Mouse (Mus musculus): Measurements from ENCODE around the gene Caln1.

Gene Caln1

DNA sequence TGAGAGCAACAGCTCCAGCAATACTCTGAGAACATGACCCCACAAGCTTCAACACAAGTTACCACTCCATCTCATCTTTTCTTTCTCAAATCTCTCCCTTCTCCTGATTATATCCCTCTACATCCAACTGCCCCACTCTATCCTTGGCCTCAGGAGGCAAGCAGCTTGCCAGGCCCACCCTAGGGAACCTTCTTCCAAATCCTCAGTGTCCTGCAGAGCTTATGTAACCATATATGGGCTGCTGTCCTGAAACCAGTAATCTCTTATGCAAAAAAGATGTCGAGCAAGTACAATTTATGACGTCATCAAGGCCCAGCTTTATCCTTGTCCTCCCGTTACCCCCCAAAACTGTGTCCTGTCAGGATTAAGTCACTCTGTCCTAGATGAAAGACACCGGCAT lies 333.1 kb downstream of the Caln1 start:
- DNase-seq: no peak

DNA sequence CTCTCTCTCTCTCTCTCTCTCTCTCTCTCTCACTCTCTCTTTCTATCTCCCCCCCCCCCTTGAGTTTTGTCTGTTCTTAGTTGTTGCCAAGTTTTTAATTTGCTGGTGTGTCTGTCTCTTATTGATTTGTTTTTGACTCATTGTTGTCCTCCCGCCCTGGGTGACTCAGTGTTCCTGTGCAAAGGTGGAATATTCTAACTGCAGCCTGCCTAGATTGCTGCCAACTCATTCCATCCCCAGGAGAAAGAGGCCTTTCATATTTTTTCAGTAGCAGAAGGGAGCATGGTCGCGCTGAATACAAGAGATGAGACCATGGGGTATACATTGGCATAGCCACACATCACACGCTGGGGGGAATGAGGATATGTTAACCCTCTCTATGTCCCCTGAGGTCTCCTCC lies 335.6 kb downstream of the Caln1 start:
- no peak for DNase-seq

DNA sequence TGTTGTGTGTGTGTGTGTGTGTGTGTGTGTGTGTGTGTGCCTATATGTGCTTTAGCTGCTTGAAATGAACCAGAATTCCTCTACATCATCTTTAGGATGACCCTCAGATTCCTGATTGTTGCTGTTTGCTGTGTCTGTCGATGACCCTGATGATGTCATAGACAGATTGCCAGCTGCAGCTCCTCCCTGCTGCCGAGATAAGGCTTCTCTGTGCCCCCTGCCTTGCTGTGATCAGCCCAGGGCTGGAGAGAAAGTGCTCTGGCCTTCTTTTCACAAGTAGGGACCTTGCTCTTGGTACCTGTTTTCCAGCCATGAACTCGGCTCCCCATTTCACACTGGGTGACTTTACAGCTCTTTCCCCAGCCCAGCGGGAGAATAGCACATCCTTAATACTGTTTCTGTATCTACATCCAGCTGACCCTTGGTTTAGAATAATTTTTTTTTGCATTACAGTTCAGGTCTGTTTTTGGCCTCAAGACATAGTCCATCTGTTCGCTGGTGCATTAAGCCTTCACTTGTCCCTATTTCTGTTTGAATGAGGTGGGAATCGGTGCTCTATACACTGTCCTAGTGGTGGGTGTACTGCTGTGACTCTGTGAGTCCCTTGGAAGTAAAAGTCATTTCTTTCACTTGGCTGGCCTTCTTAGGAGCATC lies 337.1 kb downstream of the Caln1 start:
- DNase-seq: no peak

DNA sequence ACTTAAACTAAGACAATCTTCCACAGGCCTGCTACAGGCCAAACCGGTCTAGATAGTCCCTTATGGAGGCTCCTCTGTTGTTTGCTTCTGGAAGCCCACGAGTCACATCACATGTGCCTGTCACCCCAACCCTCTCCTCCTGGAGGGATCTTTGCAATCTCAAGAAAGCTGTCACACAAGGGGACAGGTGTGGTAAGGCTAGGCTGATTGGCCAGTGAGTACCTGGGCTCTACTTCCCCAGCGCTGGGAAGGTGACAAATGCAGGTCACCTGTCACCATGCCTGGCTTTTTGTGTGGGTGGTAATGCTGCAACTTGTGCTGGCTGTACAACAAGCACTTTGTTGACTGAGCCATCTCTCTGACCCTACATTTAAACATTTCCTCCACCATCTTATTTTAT lies 338.5 kb downstream of the Caln1 start:
- no peak for DNase-seq

DNA sequence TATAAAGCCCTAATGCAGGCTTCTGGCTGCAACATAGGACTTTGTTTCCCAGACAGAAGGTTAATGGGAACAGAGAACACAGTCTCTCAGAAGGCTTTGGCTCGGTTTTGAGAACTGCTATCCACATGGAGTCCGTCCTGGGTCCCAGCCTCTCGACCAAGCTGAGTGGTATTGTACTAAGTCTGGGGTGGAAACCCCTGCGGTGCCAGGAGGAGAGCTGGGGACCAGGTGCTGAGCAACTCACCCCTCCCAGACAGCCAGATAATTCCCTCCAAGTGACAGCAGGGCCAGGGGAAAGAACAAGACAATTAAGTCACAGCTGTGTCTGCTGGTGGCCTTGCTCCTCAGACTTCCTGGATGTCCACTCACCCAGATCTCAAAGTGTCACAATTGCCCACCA lies 339.4 kb downstream of the Caln1 start:
- DNase-seq: no peak

DNA sequence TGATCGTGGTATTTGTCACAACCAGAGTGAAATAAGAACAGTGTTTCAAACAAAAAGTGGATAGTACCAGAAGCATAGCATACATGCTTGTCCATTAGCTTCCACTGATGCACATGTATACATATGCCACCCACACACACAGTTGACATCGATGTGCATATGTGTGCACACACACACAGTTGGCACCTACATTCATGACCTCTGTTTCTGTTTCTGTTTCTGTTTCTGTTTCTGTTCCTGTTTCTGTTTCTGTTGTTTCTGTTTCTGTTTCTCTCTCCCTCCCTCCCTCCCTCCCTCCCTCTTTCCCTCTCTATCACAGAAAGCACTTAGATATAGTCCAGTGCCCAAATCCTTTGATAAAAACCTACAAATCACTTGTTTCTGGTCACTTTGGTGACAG lies 342.4 kb downstream of the Caln1 start:
- DNase-seq: no peak

DNA sequence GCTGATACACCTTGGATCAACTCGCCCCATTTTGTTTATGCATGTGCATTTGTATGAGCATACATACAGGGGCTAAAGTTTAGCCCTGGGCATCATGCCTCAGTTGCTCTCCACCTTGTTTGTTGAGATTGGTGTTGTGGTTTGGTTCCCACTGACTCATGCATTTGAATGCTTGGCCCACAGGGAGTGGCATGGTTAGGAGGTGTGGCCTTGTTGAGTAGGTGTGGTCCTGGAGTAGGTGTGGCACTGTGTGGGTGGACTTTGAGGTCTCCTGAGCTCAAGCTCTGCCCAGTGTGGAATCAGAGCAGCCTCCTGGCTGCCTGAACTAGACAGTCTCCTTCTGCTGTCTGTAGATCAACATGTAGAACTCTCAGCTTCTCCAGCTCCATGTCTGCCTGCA lies 343.0 kb downstream of the Caln1 start:
- DNase-seq: no peak

DNA sequence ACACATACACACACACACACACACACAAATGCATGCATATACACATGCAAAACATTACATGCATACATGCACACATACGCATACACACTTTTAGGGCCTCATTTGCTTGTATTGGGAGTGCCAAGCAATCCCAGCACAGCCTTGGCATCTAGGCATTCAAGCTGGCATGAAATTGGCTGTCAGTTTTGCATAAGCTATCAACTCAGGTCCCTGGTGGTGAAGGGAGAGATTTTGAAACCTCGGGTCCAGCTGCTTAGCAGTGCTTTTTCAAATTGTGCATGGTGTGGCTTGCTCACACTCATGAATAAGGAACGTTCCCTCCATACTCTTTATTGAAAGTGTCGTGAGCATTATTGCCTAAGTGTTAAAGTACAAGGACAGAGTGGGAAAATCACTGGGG lies 345.9 kb downstream of the Caln1 start:
- no peak for DNase-seq

DNA sequence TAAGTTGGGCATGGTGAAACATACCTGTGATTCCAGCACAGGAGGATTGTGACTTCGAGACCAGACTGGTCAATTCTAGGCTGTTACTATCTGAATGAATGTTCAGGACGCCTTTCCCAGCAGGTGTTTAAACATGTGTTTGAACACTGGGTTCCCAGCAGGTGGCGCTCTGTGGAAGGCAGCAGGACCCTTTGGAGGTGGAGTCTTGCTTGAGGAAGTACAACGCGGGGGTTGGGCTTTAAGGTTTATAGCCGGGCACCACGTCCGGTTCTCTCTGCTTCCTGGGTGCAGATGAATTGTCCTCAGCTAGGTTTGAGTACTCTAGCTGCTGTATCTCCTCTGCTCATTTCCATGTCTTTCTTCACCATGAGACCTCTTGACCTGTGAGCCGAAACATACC lies 349.1 kb downstream of the Caln1 start:
- DNase-seq: no peak

DNA sequence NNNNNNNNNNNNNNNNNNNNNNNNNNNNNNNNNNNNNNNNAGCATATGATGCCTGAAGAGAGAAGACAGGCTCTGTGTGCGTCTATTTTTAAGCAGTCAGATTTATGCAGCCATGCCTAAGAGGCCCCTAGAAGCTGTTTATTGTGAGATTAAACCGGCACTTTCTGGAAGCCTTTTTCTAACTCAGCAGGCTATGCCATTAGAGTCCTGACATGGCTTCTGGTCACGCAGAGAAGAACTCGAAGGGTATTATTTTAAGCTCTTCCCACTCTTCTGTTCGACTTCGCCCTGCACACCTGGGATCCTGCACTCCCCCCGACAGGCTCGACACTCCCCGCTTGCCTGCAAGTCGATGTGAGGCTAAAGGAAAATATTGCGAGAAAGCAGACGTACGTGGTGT lies 372.9 kb downstream of the Caln1 start:
- DNase-seq: no peak

DNA sequence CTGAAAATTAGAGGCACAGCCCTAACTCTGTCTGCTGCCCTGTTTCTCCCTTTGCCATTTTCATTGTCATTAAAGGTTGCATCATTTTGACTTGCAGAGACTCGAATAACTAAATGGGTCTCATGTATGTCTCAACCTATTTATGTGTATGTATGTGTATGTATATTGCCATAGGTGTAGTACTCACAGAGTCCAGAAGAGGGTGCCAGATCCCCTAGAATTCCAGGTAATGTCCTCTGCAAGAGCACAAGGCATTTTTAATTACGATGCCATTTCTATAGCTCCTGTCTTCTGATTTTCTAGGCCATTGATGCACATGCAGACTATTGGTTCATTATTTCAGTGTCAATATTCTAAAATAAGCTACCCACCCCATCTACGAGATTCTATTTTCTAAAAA lies 388.3 kb downstream of the Caln1 start:
- no peak for DNase-seq

DNA sequence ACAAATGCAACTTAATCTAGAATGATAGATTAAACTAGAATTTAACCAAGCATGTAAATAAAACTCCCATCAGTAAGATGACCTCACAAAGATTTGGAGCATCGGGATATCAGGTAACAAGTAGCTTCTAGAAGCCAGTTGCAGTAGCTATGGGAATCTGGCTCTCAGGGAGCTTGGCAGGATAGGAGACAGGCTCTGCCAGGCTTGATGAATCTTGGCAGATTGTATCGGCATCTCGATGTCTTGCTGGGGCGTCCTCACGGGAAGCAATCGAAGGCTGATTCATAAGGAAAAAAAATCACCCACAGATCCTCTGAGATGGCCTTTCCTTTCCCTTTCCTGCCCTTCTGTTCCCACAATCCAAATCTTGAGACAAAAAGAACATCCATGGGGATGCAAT lies 396.5 kb downstream of the Caln1 start:
- DNase-seq: no peak

DNA sequence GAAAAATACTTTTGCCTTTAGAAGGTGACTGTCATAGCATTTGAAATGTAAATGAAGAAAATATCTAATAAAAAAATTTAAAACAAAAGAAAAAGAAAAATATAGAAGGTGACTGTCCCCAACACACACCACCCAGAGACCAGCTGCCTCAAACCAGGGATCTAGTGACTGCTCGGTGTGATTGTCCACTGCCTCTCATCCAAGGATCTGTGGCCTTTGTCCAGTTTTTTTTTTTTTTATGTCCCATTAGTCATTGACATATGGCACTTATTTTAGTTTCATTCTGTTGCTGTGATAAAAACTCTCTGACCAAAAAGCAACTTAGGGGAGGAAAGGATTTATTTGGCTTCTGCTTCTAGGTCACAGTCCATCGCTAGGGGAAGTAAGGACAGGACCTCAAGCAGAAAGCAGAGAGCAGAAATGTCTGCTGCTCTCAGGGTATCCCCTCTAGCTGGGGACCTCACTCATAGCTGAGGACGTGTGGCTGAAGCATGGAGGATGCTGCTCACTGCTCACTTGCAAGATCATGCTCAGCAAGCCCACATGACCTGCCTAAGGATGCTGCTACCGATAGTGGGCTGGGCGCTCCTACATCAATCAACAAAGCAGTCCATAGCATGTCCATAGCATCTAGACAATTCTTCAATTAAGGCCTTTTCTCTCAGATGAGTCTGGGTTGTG lies 401.9 kb downstream of the Caln1 start:
- no peak for DNase-seq

DNA sequence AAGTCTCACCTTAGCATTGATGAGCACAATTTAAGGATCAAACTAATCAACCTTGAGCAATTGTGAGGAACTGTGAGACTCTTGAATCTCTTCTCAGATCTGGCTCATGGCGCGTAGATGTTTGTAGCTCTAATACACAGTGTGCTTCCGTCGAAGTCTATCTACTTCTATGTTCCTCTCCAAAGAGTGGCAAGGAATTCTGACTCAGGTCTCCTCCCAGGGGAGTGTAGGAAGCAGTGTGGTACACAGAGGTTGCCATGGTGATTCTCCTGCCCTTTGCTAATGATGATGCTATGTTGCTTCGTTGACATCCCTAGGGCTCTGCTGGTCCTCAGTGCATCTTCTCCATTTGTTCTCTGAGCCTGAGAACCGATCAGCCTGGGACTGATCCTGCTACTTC lies 403.2 kb downstream of the Caln1 start:
- no peak for DNase-seq

DNA sequence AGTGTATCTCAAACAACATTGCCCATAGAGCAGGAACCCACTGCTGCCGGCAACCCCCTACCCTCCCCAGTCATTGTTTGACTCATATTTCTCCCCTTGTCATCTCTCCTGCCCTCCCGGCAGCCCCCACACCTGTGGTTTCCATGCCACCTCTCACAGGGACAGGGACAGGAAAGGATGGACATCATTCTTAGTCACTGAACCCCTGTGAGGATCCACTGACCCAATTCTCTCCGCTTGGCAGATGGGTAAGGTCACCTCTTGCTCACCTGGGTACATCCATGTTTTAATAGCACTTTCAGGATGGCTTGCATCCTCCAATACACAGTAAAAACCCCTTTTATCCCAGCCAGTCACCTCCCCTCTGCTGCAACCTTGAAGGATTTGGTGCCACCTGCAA lies 405.7 kb downstream of the Caln1 start:
- DNase-seq: no peak

DNA sequence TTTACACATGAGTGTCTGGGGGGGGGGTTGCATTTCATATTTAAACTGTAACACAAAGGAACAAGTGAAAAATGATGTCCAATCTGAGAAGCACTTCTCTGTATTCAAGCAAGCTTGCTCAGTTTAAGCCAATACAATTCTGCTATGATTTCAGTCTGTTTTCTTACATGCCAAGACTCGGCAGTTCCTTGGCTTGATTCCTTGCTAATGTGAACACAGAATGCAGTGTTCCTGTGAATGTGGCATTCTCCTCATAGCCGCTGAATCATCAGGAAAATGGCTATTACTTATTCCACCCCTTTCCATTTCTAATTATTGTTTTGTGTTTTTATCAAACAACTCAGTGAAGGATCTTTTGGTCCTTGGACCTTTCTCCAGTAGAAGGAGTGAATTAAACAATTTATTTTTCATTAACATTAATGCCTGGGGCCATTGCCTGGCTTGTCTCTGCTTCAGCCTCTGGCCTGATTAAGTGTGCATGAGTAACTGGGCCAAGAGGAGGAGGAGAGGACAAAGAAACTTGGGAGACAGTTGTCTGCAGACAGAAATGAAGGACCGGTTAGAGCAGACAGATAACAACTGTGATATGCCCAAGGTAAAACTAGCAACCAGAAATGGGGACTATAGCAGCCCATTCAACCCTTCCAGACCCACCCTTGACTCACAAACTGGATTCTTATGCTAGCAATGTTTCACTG lies 423.6 kb downstream of the Caln1 start:
- DNase-seq: no peak

DNA sequence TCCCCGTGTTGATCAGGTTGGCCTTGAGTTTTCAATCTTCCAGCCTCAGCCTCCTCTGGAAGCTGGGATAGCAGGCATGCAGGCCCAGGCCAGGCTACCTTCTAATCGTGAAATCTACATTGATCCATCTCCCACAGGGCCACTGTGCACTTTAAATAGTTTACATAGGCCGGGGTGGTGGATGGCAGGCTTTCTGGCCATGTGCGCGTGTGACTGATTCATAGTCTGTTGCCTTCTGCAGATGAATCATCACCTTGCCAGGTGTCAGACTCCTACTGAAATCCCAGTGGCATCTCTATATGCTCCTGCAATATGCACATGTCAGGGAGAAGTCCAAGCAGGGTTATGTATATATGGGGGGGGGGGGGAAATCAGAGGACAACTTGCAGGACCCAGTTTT lies 428.5 kb downstream of the Caln1 start:
- no peak for DNase-seq

DNA sequence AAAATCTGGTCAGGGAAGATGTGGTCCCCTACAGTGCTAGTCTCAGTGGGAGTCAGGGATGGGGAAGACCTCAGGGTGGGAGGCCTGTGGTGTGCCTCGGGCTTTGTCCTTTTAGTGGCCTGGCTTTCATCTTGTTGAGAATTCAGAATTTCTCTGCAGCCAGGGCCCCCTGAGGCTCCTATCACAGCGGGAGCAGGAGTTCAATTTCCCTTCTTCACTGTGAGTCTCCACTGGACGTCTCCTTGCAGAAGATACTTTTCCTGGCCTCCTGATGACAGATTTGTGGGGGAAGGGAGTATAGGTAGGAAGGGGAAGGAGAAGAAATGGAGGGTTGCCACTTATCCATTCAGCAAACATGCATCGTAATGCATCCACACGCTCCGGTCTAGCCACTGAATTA lies 441.1 kb downstream of the Caln1 start:
- no peak for DNase-seq

DNA sequence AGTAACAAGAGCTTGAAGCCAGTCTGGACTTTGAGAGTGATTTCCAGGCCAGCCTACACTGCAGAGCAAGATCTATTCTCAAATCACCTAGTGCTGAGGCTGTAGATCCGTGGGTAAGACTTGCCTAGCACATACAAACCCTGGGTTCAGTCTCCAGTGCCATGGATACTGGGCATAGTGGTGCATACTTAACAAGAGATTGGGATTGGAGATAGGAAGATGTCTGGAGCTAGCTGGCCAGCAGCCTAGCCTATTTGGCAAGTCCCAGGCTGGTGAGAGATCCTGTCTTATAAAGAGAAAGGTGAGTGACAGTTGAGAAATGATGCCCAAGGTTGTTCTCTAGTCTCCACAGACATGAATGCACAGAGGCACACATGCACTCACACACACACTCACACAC lies 441.6 kb downstream of the Caln1 start:
- DNase-seq: no peak

DNA sequence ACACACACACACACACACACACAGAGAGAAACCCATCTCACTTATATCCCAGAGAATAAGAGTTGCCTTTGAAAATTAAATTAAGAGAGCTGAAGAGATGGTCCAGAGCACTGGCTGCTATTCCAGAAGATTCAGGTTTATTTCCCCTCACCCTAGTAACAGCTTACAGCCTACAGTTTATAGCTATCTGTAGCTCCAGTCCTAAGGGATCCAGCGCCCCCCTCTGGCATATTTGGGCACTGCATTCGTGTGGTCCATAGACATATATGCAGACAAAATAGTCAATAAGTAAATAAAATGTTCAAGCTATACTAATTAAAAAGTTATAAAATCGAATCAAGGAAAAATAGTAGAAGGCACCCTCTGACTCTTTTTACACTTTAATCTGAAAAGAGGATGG lies 442.0 kb downstream of the Caln1 start:
- DNase-seq: no peak

DNA sequence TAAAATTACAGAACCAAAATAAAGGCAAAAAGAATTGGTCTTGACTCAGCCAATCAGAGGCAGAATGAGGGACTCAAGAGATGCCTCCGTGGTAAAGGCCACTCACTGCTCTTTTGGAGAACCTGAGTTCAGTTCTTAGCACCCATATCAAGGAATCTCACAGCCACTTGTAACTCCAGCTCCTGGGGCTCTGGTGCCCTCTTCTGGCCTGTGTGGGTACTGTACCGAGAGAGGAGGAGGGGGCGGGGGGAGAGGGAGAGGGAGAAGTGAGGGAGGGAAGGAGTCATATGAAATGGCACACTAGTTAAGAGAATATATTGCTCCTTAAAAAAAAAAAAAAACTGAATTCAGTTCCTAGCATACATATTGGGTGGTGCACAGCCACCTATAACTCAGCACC lies 442.7 kb downstream of the Caln1 start:
- no peak for DNase-seq

DNA sequence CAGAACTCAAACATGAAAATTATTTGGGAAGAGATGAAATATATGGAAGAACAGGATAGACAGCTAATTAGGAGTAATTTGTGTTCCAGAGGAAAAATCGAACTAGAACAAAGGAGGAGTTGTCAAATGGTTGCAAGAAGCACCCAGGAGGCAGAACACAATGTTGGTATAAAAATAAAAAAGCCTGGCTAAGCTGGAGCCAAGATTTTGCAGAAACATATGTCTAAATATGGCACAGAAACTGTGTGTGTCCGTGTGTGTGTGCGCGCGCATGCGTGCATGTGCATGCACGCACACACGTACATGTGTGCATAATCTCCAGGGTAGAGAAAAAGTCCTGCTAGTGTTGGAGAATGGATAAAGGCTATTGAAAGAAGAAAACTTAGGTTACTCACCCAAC lies 443.3 kb downstream of the Caln1 start:
- no peak for DNase-seq

DNA sequence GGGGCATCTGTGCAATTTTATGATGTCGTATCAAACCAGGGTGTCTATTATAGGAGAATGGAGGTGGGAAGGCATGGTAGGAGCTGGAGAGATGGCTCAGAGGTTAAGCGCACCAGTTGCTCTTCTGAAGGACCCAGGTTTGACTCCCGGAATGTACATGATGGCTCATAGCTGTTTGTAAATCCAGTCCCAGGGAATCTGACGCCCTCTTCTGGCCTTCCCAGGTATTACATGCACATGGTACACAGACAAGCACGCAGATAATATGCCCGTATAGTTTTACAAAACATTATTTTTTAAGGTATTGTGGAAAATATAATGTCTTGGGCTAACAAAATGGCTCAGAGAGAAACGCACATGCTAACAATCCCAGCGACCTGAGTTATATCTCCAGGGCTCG lies 443.8 kb downstream of the Caln1 start:
- DNase-seq: no peak

DNA sequence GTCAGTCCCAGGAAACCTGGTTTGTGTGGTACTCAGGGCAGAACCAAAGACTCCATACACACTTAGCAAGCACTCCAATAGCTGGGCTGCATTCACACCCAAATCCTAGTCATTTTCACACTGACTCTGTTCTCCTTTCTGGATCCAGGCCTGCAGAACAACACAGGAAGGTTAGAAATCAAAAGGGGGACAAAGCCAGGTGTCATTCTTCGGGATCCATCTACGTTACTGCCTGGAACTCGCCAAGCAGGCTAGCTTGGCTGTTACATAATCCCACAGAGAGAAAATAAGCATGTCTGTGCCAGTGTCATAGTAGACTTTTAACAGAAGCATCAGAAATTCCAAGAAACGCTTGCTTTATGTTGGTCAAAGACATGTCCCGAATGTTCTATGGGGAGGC lies 446.1 kb downstream of the Caln1 start:
- DNase-seq: no peak

Data from kidney, adult 11 months (tissue).